Mouse (Mus musculus) lung, embryonic 15.5 days (tissue): ENCODE results near the gene BC048562. TPM values are rescaled to one million over a fixed set of nuclear protein-coding genes. Genes with fewer than 3 reads are reported as not detected.

ENCODE experiments used
- ATAC-seq: fragments of 200-750 bp; cut with Nextera tagmentation; 2 replicates; pipeline ENCODE4 v1.8.0; 2017; ENCODE audit warnings: moderate number of reproducible peaks, borderline replicate concordance; ENCODE audit not compliant: low FRiP score, low TSS enrichment; ENCODE audit errors: extremely low read depth
- H3K27ac ChIP-seq: fragments of 300-500 bp; sonication (generic); 2 replicates; pipeline ENCODE4 v1.5.1; 2015; ENCODE audit warnings: moderate library complexity, mild to moderate bottlenecking, inconsistent platforms
- H3K27me3 ChIP-seq: fragments of 300-500 bp; sonication (generic); 2 replicates; pipeline ENCODE4 v1.6.1; 2015; ENCODE audit warnings: inconsistent platforms
- H3K36me3 ChIP-seq: fragments of 300-500 bp; sonication (generic); 2 replicates; pipeline ENCODE4 v1.6.1; 2015; ENCODE audit warnings: inconsistent platforms
- H3K4me1 ChIP-seq: fragments of 300-500 bp; sonication (generic); 2 replicates; pipeline ENCODE4 v1.6.1; 2015; ENCODE audit warnings: inconsistent platforms
- H3K4me2 ChIP-seq: fragments of 300-500 bp; sonication (generic); 2 replicates; pipeline ENCODE4 v1.6.1; 2015; ENCODE audit warnings: inconsistent platforms, mild to moderate bottlenecking, moderate library complexity
- H3K4me3 ChIP-seq: fragments of 300-500 bp; sonication (generic); 2 replicates; pipeline ENCODE4 v1.5.1; 2015; ENCODE audit warnings: mild to moderate bottlenecking, inconsistent platforms
- H3K9ac ChIP-seq: fragments of 300-500 bp; sonication (generic); 2 replicates; pipeline ENCODE4 v1.6.1; 2015; ENCODE audit warnings: inconsistent platforms
- H3K9me3 ChIP-seq: fragments of 300-500 bp; sonication (generic); 2 replicates; pipeline ENCODE4 v1.6.1; 2016; ENCODE audit warnings: inconsistent platforms
- WGBS: fragments of 180-500 bp; shearing (Covaris S2); methylation state at CpG from one replicate; pipeline ENCODE4 v1.1.7; 2015; 5-methylcytosine and 5-hydroxymethylcytosine counted together
- polyA plus RNA-seq: library from polyadenylated mRNA; unstranded; fragments of >200 nt; fragmentation: Nextera tagmentation; extraction: Ambion mirVana; gene quantifications from 2 replicates; pipeline ENCODE4 v1.2.1, GENCODE M21; 2015

Gene BC048562
- polyA plus RNA-seq, 1 experiment from 2014 or later: not detected

DNA sequence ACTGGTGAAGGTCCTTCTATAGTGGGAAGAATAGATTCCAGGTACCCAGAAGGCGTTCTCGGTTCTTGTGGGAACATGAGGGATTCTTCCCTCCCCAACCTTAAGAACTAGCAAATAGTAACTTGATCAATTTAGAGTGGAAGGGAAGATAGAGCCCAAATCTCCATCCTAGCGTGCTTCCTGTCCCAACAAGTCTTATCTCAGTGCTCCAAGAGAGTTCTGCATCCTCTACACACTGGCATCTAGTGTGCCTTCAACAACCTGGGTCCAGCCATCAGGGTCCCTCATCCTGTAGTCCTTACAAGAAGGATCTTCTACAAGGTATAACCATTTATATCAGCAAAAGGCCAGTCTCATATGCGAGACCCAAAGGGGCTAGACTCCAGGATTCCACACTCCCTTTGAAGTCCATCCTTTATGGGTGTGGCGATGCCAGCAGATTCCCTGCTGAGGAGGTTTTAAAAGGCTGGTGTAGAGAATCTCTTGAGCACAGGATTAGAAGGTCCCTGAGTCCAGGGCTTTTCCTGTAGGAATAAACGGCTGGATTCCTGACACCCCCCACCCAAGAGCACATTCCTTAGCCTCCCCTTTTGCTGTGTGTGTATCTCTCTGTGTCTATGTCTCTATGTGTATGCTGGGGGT lies 15.4 kb downstream of the BC048562 start:
- Histone ChIP-seq H3K36me3 (peaks cover 19% of the 10 kb centered on the region), H3K4me3 (peak overlapping the region; percentile 66), H3K9me3 (no peaks in the 10 kb centered on the region), H3K9ac (peak overlapping the region; percentile 74), H3K4me1 (peaks cover 43% of the 10 kb centered on the region), H3K27ac (peak overlapping the region; percentile 84), H3K4me2 (peak overlapping the region; percentile 98), H3K27me3 (no peaks in the 10 kb centered on the region)
- WGBS: 40% methylated on average over 6 of the region's 6 CpGs
- no peak for ATAC-seq

DNA sequence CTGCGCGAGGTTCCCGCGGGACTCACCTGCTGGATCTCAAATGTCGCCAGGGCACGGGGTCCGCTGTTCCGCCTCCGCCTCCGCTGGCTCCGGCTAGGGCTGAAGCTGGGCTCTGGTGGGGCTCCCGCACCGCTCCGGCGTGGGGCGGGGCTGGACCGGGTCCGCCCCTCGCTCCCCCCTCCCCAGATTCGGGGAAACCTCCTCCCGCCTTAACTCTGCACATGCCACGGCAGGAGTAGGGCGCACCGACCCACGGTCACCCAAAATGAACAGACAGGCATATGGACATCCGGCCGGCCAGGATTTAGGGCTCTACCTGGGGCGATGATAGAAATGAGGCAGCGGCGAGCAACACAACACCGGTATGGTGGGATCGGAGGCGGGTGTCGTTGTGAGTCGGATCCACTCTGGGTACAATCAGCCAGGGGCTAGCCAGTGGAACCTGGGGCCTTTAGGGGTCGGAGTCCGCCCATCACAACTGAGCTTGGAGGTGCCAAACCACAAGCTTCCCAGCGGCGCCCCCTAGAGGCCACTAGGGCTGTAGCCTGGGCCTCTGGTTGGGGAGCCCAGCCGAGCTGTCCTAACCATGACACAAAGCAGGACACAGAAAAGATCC lies 16.1 kb downstream of the BC048562 start:
- under 1% methylated on average over 40 of the region's 40 CpGs for WGBS
- peak; percentile 86 for ATAC-seq
- Histone ChIP-seq H3K4me1 (peaks cover 43% of the 10 kb centered on the region), H3K9ac (peak overlapping the region; percentile 74), H3K9me3 (no peaks in the 10 kb centered on the region), H3K4me2 (peak overlapping the region; percentile 98), H3K27me3 (no peaks in the 10 kb centered on the region), H3K27ac (peak overlapping the region; percentile 84), H3K36me3 (peaks cover 19% of the 10 kb centered on the region), H3K4me3 (peak overlapping the region; percentile 66)

DNA sequence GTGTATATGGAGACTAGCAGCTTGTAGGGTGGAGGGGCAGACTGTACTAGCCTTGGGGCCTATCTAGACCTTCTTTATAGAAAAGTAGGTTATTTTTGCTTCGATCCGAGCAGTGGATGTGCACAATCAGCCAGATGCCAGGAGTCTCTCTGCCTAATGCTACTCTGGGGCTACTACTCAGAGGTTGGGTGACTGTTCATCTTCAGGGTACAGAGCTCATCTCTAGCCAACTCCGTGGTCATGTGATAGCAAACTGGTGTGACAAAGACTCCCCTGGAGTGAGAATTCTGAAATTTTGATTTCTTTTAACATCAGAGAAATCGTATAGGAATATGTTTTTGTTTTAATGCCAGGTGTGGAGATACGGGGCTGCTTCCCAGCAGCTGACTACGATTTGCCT lies 16.6 kb downstream of the BC048562 start:
- Histone ChIP-seq H3K4me3 (peak overlapping the region; percentile 66), H3K36me3 (peaks cover 14% of the 10 kb centered on the region), H3K4me1 (peaks cover 43% of the 10 kb centered on the region), H3K9me3 (no peaks in the 10 kb centered on the region), H3K27ac (peak overlapping the region; percentile 84), H3K9ac (peak overlapping the region; percentile 74), H3K27me3 (no peaks in the 10 kb centered on the region), H3K4me2 (peak overlapping the region; percentile 98)
- ATAC-seq: no peak
- WGBS: 39% methylated on average over 6 of the region's 6 CpGs

DNA sequence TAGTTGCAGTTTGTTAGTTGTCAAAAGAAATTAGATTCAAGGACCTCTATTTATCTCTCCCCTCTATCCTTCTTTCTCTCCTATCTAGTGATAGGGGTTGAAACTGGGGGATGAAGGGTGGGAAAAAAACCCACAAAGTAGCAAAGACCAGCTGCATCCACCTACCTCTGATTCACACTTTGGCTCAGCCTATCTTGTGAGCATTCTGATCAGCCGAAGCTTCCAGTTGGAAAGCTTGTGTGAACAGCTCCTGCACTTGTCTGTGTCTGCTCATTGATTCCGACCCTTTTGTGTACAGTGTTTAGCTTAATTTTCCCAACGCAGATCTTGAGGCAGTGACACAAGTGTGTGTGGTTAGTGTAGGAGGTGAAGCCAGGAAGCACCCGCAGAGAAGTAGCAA lies 17.2 kb downstream of the BC048562 start:
- H3K4me3 ChIP-seq: no peak overlapping the region
- peak overlapping the region; percentile 98; the same call in 1 of the 2 replicates for H3K4me2 ChIP-seq
- no peaks in the 10 kb centered on the region for H3K9me3 ChIP-seq

DNA sequence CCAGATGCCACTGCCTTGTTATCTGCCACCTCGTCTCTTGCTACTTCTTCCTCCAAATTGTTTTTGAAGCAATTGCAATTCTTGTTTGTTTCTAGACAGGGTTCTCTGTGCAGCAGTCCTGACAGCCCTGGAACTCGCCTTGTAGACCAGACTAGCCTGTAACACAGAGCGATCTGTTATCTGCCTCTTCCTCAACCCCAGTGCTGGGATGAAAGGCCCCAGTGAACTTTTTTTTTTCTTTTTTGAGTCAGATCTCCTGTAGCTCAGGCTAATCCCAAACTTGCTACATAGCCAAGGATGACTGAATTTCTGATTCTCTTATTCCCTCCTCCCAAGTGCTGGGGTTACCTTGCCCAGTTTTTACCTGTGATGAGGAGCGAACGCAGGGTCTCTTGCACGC lies 18.1 kb downstream of the BC048562 start:
- H3K27ac ChIP-seq: no peak overlapping the region
- no peak overlapping the region for H3K4me2 ChIP-seq
- H3K27me3 ChIP-seq: no peaks in the 10 kb centered on the region
- ATAC-seq: no peak
- H3K4me1 ChIP-seq: peaks cover 41% of the 10 kb centered on the region
- H3K9ac ChIP-seq: no peak overlapping the region
- H3K4me3 ChIP-seq: no peak overlapping the region
- H3K36me3 ChIP-seq: 0 out of 2 replicates have a peak, but pooled peaks cover 2% of the 10 kb centered on the region
- no peaks in the 10 kb centered on the region for H3K9me3 ChIP-seq
- 83% methylated on average over 6 of the region's 6 CpGs for WGBS

More for the DNA sequence above, 17.2 kb downstream of the BC048562 start:
- Histone ChIP-seq H3K9ac (no peak overlapping the region), H3K27ac (no peak overlapping the region), H3K4me1 (peaks cover 43% of the 10 kb centered on the region), H3K36me3 (peaks cover 8% of the 10 kb centered on the region), H3K27me3 (no peaks in the 10 kb centered on the region)
- WGBS: 61% methylated on average over 4 of the region's 4 CpGs
- no peak for ATAC-seq

DNA sequence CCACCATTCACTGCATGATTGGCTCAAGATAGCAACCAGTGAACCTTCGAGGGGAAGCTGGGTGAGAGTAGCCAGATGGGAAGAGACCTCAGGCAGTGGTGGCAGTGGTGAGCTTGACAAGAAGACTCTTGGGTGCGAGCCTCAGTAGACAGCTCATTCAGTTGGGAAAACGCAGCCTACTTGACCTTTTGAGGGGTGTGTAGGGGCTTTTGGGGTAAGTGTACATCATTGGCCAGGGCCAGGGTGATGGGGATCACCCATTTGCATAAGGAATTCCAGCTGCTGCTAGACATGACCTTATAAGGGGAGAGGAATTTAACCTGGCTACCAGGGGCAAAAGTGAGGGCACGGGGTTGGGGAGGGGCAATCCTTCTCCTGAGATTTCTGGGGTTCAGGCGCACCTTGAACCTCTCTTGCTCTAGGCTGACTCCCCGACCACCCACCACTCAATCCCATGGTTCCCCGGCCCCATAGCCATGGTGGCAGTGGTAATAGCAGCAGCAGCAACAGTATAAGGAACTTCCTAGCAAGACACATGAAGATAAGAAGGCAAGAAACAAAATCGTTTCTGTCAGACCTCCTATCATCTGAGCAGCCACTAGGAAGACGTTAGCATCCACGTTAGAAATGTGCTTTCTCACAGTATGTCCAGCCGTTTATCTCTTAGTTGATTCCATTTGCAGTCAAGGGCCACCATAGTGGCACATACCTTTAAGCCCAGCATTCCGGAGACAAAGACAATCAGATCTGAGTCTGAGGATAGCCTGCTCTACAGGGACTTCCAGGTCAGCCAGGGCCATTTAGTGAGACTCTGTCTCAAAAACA lies 19.7 kb downstream of the BC048562 start:
- H3K4me3 ChIP-seq: no peak overlapping the region
- ATAC-seq: no peak
- H3K4me1 ChIP-seq: peaks cover 29% of the 10 kb centered on the region
- no peaks in the 10 kb centered on the region for H3K9me3 ChIP-seq
- H3K9ac ChIP-seq: no peak overlapping the region
- H3K4me2 ChIP-seq: no peak overlapping the region
- H3K27ac ChIP-seq: no peak overlapping the region
- 62% methylated on average over 12 of the region's 12 CpGs for WGBS
- no peaks in the 10 kb centered on the region for H3K27me3 ChIP-seq
- H3K36me3 ChIP-seq: 0 out of 2 replicates have a peak, but pooled peaks cover 2% of the 10 kb centered on the region

DNA sequence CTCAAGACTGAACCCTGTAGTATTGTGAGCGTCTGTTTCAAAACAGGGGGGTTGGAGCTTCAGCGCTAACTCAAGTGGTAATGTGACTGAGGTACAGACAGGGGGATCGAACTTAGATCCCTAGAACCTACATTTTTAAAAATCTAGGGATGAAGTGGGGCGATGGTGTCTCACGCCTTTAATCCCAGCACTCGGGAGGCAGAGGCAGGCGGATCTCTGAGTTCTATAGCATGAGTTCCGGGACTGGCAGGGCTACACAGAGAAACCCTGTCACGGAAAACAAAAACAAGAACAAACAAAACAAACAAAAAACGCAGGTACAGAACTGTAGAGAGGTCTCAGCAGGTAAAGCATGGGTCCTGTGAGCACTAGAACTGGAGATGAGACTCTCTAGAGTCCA lies 20.7 kb downstream of the BC048562 start:
- no peak overlapping the region for H3K4me3 ChIP-seq
- peaks cover 27% of the 10 kb centered on the region for H3K4me1 ChIP-seq
- H3K36me3 ChIP-seq: 0 out of 2 replicates have a peak, but pooled peaks cover 2% of the 10 kb centered on the region
- H3K9me3 ChIP-seq: no peaks in the 10 kb centered on the region
- H3K27ac ChIP-seq: no peak overlapping the region
- no peak overlapping the region for H3K4me2 ChIP-seq
- no peak overlapping the region for H3K9ac ChIP-seq
- no peak for ATAC-seq
- no peaks in the 10 kb centered on the region for H3K27me3 ChIP-seq
- 88% methylated on average over 10 of the region's 10 CpGs for WGBS

DNA sequence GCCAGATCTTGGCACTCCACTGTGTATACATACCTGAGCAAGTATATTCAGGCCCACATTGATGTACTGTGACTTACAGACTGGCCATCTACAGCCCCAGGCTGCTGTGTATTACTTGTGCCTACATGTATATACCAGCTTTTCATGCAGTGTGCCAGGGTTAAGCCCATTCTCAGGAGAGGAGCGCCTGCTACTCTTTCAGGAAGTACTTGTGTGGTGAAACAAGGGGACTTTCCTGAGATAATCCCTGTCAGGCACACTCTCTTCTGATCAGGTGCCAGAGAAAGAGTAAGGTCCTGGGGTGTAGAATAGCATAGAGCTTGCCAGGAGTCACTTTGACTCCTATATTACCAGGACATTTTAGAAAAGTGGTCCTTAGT lies 23.6 kb downstream of the BC048562 start:
- Histone ChIP-seq H3K4me3 (peak overlapping the region; percentile 90), H3K9me3 (no peaks in the 10 kb centered on the region), H3K4me2 (peak overlapping the region; percentile 74), H3K9ac (no peak overlapping the region), H3K27ac (peak overlapping the region; percentile 99), H3K36me3 (peaks cover 21% of the 10 kb centered on the region), H3K4me1 (peaks cover 21% of the 10 kb centered on the region), H3K27me3 (no peaks in the 10 kb centered on the region)
- 80% methylated on average over 1 of the region's 1 CpGs for WGBS
- no peak for ATAC-seq

DNA sequence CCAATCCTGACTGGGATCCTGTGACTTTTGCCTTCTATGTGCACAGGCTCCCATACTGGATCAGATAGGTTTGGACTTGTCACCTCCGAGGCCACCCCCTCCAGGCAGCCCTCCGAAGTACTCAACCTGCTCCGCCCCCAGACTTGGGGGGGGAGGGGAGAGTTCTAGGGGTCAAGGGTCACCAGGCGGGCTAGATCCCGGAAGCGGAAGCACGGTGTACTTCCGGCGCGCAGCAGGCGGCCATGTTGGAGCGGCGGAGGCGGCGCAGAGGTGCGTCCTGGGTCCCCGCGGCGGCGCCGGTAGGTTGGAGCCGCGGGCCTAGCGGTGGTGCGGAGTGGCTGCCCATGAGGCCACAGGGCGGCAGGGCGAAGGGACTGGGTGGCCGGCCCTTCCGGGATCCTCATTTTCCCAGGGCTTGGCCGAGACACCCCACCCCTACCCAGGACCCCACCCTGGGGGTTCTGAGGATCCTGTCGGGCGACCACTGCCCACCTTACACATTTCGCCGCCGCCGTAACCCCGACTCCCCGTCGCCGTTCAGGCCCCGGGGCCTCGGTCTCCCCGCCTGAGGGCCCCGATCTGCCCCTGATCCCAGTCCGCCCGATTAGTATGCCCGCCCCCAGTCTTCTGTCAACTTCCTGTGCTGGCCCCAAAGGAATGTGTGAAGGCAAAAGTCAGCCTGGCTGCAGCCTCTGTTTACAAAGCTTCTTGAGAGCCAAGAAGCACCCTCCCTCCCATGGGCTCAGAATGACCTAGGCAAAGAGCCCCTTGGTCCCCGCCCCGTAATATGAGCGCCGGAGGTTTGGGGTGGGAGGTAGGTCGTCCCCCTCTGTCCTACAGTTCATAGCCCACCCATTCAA lies 24.3 kb downstream of the BC048562 start, which contains the start of gene Ccdc71:
TSS of gene Ccdc71 (plus strand) at position 209 of the 860 bp plus-strand sequence.
- under 1% methylated on average over 52 of the region's 52 CpGs for WGBS
- ATAC-seq: peak; percentile 78
- Histone ChIP-seq H3K4me3 (peak within 1 kb of the TSS; percentile 90), H3K9me3 (no peaks in the 10 kb centered on the region), H3K36me3 (peaks cover 27% of the 10 kb centered on the region), H3K4me1 (peaks cover 21% of the 10 kb centered on the region), H3K9ac (peak within 1 kb of the TSS; percentile 87), H3K4me2 (peak within 1 kb of the TSS; percentile 74), H3K27me3 (no peaks in the 10 kb centered on the region), H3K27ac (peak within 1 kb of the TSS; percentile 99)

DNA sequence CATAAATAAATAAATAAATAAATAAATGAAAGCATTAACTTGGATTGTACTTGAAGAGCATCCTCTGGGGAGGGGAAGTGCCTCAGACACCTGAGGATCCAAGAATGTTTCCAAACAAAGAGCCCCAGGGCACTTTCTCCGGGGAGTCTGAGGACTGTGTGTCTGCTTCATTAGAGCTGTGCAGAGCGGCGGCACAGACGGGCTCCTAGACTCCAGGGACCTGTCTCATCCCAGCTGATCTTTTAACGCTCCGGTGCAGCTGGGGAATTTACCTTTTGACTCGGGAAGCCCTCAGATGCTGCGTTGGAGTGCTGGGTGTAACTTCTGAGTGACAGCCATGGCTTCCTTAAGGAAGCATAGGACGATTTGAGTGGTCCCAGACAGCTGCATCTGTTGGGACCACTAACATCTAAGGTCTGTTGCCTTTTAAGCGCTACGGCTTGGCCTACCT lies 24.9 kb downstream of the BC048562 start, which contains the start of gene Klhdc8b:
TSS of gene Klhdc8b (minus strand) at position 401 of the 451 bp plus-strand sequence.
- peaks cover 33% of the 10 kb centered on the region for H3K36me3 ChIP-seq
- peak within 1 kb of the TSS; percentile 99 for H3K27ac ChIP-seq
- peak; percentile 13 for ATAC-seq

DNA sequence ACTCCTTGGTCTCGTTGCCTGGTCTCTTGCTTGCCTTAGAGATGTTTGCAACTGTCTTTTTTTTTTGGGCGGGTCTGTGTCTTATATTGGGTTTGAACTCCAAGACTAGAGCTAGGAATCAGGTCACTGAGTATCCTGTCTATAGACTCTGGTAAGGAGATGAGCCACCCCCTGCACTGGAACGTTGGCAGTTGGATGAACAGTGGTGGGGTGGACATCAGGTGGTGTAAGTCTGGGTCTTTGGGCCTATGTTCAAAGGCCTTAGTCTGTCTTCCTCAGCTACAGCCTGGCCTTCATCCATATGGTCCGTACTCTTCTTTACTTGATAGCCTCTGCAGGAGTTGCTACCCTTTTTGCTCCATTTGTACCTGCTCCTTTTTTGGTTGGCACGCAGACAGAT lies 25.4 kb downstream of the BC048562 start:
- H3K9me3 ChIP-seq: no peaks in the 10 kb centered on the region
- ATAC-seq: no peak
- WGBS: 76% methylated on average over 5 of the region's 5 CpGs
- peak overlapping the region; percentile 99 for H3K27ac ChIP-seq
- H3K36me3 ChIP-seq: peaks cover 35% of the 10 kb centered on the region
- H3K4me2 ChIP-seq: peak overlapping the region; percentile 74
- H3K4me1 ChIP-seq: peaks cover 21% of the 10 kb centered on the region
- H3K27me3 ChIP-seq: no peaks in the 10 kb centered on the region
- peak overlapping the region; percentile 90 for H3K4me3 ChIP-seq
- H3K9ac ChIP-seq: peak overlapping the region; percentile 87; the same call in 1 of the 2 replicates

More for the DNA sequence above, 24.9 kb downstream of the BC048562 start, which contains the start of gene Klhdc8b:
- 16% methylated on average over 11 of the region's 11 CpGs for WGBS
- peak within 1 kb of the TSS; percentile 87 for H3K9ac ChIP-seq
- H3K27me3 ChIP-seq: no peaks in the 10 kb centered on the region
- no peaks in the 10 kb centered on the region for H3K9me3 ChIP-seq
- peaks cover 21% of the 10 kb centered on the region for H3K4me1 ChIP-seq
- peak within 1 kb of the TSS; percentile 74 for H3K4me2 ChIP-seq
- H3K4me3 ChIP-seq: peak within 1 kb of the TSS; percentile 90
